Mouse (Mus musculus) liver, embryonic 13.5 days (tissue): Measurements from ENCODE around the gene Mdp1. TPM values are rescaled to one million over a fixed set of nuclear protein-coding genes. Genes with fewer than 3 reads are reported as not detected.

Source experiments
- ATAC-seq: fragments of 200-750 bp; cut with Nextera tagmentation; 2 replicates; pipeline ENCODE4 v1.8.0; 2017; ENCODE audit warnings: low read depth, mild to moderate bottlenecking, moderate number of reproducible peaks, moderate library complexity
- DNase-seq: peaks from one replicate; pipeline ENCODE4 v3.0.0; 2022
- H3K27ac ChIP-seq: fragments of 300-500 bp; sonication (generic); 2 replicates; pipeline ENCODE4 v1.5.1; 2015; ENCODE audit warnings: moderate library complexity, mild to moderate bottlenecking, inconsistent platforms
- H3K27me3 ChIP-seq: fragments of 300-500 bp; sonication (generic); 2 replicates; pipeline ENCODE4 v1.6.1; 2015; ENCODE audit warnings: mild to moderate bottlenecking, inconsistent platforms
- H3K36me3 ChIP-seq: fragments of 300-500 bp; sonication (generic); 2 replicates; pipeline ENCODE4 v1.6.1; 2015; ENCODE audit warnings: mild to moderate bottlenecking, inconsistent platforms
- H3K4me1 ChIP-seq: fragments of 300-500 bp; sonication (generic); replicated peaks from 2 replicates; pipeline ENCODE4 v1.6.1; 2015; ENCODE audit warnings: inconsistent platforms
- H3K4me2 ChIP-seq: fragments of 300-500 bp; sonication (generic); 2 replicates; pipeline ENCODE4 v1.6.1; 2015; ENCODE audit warnings: inconsistent platforms, mild to moderate bottlenecking, moderate library complexity
- H3K4me3 ChIP-seq: fragments of 300-500 bp; sonication (generic); replicated peaks from 2 replicates; pipeline ENCODE4 v1.5.1; 2015; ENCODE audit warnings: mild to moderate bottlenecking, inconsistent platforms
- H3K9ac ChIP-seq: fragments of 300-500 bp; sonication (generic); 2 replicates; pipeline ENCODE4 v1.6.1; 2015; ENCODE audit warnings: mild to moderate bottlenecking, inconsistent platforms
- H3K9me3 ChIP-seq: fragments of 300-500 bp; sonication (generic); replicated peaks from 2 replicates; pipeline ENCODE4 v1.6.1; 2016; ENCODE audit warnings: inconsistent platforms
- WGBS: fragments of 180-500 bp; shearing (Covaris S2); methylation state at CpG from one replicate; pipeline ENCODE4 v1.1.7; 2015; ENCODE audit not compliant: insufficient replicate concordance; 5-methylcytosine and 5-hydroxymethylcytosine counted together
- polyA plus RNA-seq: library from polyadenylated mRNA; unstranded; fragments of >200 nt; fragmentation: Nextera tagmentation; extraction: Ambion mirVana; gene quantifications from 2 replicates; pipeline ENCODE4 v1.2.1, GENCODE M21; 2015

Gene Mdp1
- polyA plus RNA-seq, 1 experiment from 2014 or later: 23.1 TPM

GRCm38 (mm10) chr14:55672741-55673060 is 12.4 kb upstream of the Mdp1 start:
- ATAC-seq: no peak
- no peak for DNase-seq
- 59% methylated on average over 7 of the region's 7 CpGs for WGBS
- peaks cover 47% of the 10 kb centered on the region for H3K4me1 ChIP-seq
- peaks cover 45% of the 10 kb centered on the region for H3K36me3 ChIP-seq
- H3K9ac ChIP-seq: peak overlapping the region; percentile 85
- peak overlapping the region; percentile 86 for H3K4me3 ChIP-seq
- H3K9me3 ChIP-seq: no peaks in the 10 kb centered on the region
- no peaks in the 10 kb centered on the region for H3K27me3 ChIP-seq
- H3K4me2 ChIP-seq: peak overlapping the region; percentile 93
- H3K27ac ChIP-seq: peak overlapping the region; percentile 90

DNA sequence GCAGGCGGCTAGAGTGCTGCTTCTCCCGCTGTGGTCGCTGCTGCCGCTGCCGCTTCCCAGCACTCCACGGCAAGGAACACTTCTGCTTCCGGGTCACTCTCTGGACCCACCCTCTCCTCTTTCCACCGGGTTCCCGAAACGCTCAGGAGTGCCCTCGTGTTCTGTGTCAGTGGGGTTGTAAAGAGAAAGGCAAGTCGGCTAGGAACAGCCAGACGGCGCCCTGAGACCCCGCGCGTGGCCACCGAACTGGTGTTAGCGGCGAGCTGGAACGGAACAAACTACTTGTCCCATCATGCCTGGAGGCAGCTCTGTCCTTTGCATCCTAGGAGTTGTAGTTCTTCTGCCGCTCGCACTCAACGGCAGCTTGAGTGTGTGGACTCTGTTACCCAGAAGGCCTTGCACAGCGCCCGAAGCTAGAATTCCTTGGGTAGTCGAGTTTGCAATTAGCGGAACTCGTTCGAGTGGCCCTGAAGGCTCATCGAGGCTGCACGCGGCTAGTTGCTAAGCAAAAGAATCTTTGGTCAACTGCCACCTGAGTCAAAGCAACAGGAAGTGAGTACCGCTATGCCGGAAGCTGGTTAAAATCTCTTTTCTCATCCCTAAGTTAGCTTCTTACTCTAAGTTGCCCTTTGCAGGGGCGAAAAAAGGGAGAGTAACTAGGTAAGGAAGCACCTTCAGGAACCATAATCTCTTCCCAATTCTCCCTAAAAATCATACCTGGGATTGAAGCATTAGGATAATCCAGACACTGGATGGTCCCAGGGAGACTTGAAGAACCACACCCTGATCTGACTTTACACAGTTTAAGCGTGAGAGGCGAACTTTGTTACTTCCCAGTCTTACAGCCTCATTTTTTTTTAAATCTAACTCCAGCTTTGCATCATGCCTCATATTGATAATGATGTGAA is 11.8 kb upstream of the Mdp1 start, which contains the start of the genes Gmpr2 and Nedd8:
Gmpr2 (plus strand) TSS at position 109 of the 908 bp plus-strand sequence.
Nedd8 (minus strand) TSS at position 292 of the 908 bp plus-strand sequence.
- no peaks in the 10 kb centered on the region for H3K27me3 ChIP-seq
- DNase-seq: peak; percentile 86
- peaks cover 47% of the 10 kb centered on the region for H3K4me1 ChIP-seq
- H3K27ac ChIP-seq: peak within 1 kb of the TSS; percentile 90
- ATAC-seq: peak; percentile 98
- no peaks in the 10 kb centered on the region for H3K9me3 ChIP-seq
- peak within 1 kb of the TSS; percentile 93 for H3K4me2 ChIP-seq
- under 1% methylated on average over 38 of the region's 38 CpGs for WGBS
- peak within 1 kb of the TSS; percentile 86 for H3K4me3 ChIP-seq
- H3K36me3 ChIP-seq: peaks cover 39% of the 10 kb centered on the region
- H3K9ac ChIP-seq: peak within 1 kb of the TSS; percentile 85

DNA sequence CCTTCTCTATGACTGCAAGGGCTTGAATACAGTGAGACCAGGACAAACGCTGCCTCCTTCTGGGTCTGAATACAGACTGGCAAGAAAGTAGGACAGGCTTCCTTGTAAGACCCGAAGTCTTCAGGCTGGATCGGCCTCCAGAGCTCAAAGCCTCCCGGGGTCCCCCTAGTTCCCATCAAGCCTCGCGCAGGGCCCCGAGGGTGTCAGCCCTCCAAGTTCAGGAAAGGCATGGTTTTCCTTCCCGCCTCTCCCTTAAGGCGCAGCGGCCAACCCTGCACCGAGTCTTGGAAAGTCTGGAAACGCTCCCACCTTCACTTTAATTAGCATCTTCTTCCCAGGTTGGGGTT is 11.2 kb upstream of the Mdp1 start:
- WGBS: under 1% methylated on average over 12 of the region's 12 CpGs

GRCm38 (mm10) chr14:55660636-55661035 is 328 bp upstream of the Mdp1 start:
- H3K36me3 ChIP-seq: peaks cover 39% of the 10 kb centered on the region
- peak overlapping the region; percentile 44 for H3K9ac ChIP-seq
- 47% methylated on average over 2 of the region's 2 CpGs for WGBS
- DNase-seq (no peak), ATAC-seq (no peak)
- H3K4me1 ChIP-seq: peaks cover 20% of the 10 kb centered on the region
- H3K9me3 ChIP-seq: no peaks in the 10 kb centered on the region
- peak overlapping the region; percentile 80 for H3K27ac ChIP-seq
- peak overlapping the region; percentile 72 for H3K4me2 ChIP-seq
- H3K27me3 ChIP-seq: no peaks in the 10 kb centered on the region
- peak overlapping the region; percentile 73 for H3K4me3 ChIP-seq

More for the DNA sequence above, 11.2 kb upstream of the Mdp1 start:
- H3K36me3 ChIP-seq: peaks cover 37% of the 10 kb centered on the region
- ATAC-seq: peak; percentile 22
- no peaks in the 10 kb centered on the region for H3K27me3 ChIP-seq
- peak overlapping the region; percentile 93 for H3K4me2 ChIP-seq
- peak overlapping the region; percentile 90 for H3K27ac ChIP-seq
- DNase-seq: no peak
- peaks cover 47% of the 10 kb centered on the region for H3K4me1 ChIP-seq
- peak overlapping the region; percentile 85 for H3K9ac ChIP-seq
- H3K9me3 ChIP-seq: no peaks in the 10 kb centered on the region
- H3K4me3 ChIP-seq: peak overlapping the region; percentile 86

- no peak overlapping the region for H3K27ac ChIP-seq
- no peak overlapping the region for H3K9ac ChIP-seq
- no peaks in the 10 kb centered on the region for H3K27me3 ChIP-seq
- peaks cover 26% of the 10 kb centered on the region for H3K36me3 ChIP-seq
- H3K4me3 ChIP-seq: no peak overlapping the region
- WGBS: 85% methylated on average over 5 of the region's 5 CpGs
- H3K4me2 ChIP-seq: no peak overlapping the region
- DNase-seq: no peak
- ATAC-seq: no peak
- no peaks in the 10 kb centered on the region for H3K9me3 ChIP-seq
- peaks cover 20% of the 10 kb centered on the region for H3K4me1 ChIP-seq
Measured at GRCm38 (mm10) chr14:55658011-55658410, 2.3 kb downstream of the Mdp1 start.

DNA sequence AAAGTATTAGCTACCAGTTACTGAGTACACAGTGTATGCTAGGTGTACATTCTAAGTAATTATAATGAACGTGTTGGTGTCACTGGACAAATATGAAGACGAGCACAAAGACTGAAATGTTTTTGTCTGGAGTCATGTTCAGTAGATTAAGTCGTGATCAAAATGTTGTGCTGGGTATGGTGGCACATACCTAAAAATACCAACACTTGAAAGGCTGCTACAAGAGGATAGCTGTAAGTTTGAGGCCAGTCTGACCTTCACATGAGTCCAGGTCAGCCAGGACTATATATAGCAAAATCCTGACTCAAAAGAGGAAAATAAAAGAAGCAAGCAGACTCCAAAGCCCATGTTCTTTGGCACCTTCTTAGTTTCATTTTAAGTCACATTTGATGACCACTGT is 3.4 kb downstream of the Mdp1 start:
- WGBS: 72% methylated on average over 3 of the region's 3 CpGs
- ATAC-seq: no peak
- no peak overlapping the region for H3K27ac ChIP-seq

GRCm38 (mm10) chr14:55651528-55651927 is 8.8 kb downstream of the Mdp1 start:
- Histone ChIP-seq H3K9ac (no peak overlapping the region), H3K36me3 (peaks cover 3% of the 10 kb centered on the region), H3K4me1 (peaks cover 3% of the 10 kb centered on the region), H3K27me3 (no peaks in the 10 kb centered on the region), H3K9me3 (no peaks in the 10 kb centered on the region), H3K4me2 (no peak overlapping the region), H3K27ac (no peak overlapping the region), H3K4me3 (no peak overlapping the region)
- ATAC-seq: no peak
- DNase-seq: no peak
- 82% methylated on average over 7 of the region's 7 CpGs for WGBS

More for the DNA sequence above, 3.4 kb downstream of the Mdp1 start:
- Histone ChIP-seq H3K36me3 (peaks cover 20% of the 10 kb centered on the region), H3K27me3 (no peaks in the 10 kb centered on the region), H3K4me1 (peaks cover 20% of the 10 kb centered on the region), H3K4me3 (no peak overlapping the region), H3K9ac (no peak overlapping the region), H3K4me2 (no peak overlapping the region), H3K9me3 (no peaks in the 10 kb centered on the region)
- no peak for DNase-seq

GRCm38 (mm10) chr14:55649884-55650283 is 10.4 kb downstream of the Mdp1 start, which contains the start of gene Tssk4:
Tssk4 (plus strand) TSS chr14:55650184.
- Histone ChIP-seq H3K9ac (no peak within 1 kb of the TSS), H3K27me3 (no peaks in the 10 kb centered on the region), H3K36me3 (peaks cover 8% of the 10 kb centered on the region), H3K27ac (no peak within 1 kb of the TSS), H3K4me1 (peaks cover 17% of the 10 kb centered on the region), H3K4me3 (no peak within 1 kb of the TSS), H3K9me3 (no peaks in the 10 kb centered on the region), H3K4me2 (no peak within 1 kb of the TSS)
- no peak for DNase-seq
- no peak for ATAC-seq
- WGBS: 87% methylated on average over 2 of the region's 2 CpGs

DNA sequence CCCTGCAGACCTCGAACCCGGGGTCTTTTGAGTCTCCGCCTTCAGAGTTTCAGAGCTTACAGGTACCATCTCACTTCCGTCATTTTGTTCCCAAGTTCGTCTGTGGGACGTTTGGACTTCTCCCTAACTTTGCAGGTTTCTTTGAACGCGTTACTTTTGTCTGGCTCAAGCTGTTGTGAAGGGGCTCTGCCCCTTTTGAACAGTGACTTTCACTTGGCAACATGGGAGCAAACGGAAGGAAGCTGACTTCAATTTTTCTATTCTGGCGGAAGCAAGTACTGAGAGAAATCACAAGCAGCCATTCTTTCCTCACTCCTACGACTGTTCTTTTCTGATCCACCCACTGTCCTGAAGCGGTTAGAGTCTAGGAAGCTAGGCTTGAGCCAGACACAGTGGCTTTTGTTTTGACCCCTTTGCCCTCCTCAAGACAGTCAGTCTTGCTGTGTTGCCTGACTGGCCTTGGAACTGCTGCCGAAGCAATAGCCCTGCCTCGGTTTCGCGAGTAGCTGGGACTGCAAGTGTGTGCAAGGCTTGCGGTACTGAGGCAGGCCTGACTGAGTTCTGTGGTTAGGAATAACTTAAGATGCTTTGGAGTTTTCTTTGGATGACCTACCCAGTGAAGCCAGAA is 15.9 kb downstream of the Mdp1 start:
- Histone ChIP-seq H3K36me3 (peaks cover 33% of the 10 kb centered on the region), H3K27ac (peak overlapping the region; percentile 90), H3K4me2 (peak overlapping the region; percentile 88), H3K9ac (peak overlapping the region; percentile 97), H3K4me1 (peaks cover 53% of the 10 kb centered on the region), H3K4me3 (peak overlapping the region; percentile 86), H3K27me3 (no peaks in the 10 kb centered on the region), H3K9me3 (no peaks in the 10 kb centered on the region)
- ATAC-seq (no peak), DNase-seq (no peak)
- 23% methylated on average over 17 of the region's 17 CpGs for WGBS

- peaks cover 53% of the 10 kb centered on the region for H3K4me1 ChIP-seq
- H3K4me3 ChIP-seq: peak within 1 kb of the TSS; percentile 86
- peak within 1 kb of the TSS; percentile 90 for H3K27ac ChIP-seq
- ATAC-seq (peak; percentile 87), DNase-seq (peak; percentile 83)
- peak within 1 kb of the TSS; percentile 97 for H3K9ac ChIP-seq
- H3K36me3 ChIP-seq: peaks cover 44% of the 10 kb centered on the region
- peak within 1 kb of the TSS; percentile 88 for H3K4me2 ChIP-seq
- WGBS: under 1% methylated on average over 89 of the region's 89 CpGs
- no peaks in the 10 kb centered on the region for H3K27me3 ChIP-seq
- H3K9me3 ChIP-seq: no peaks in the 10 kb centered on the region
Measured at GRCm38 (mm10) chr14:55643060-55643907, 17.0 kb downstream of the Mdp1 start, which contains the start of gene Tm9sf1. Tm9sf1 (minus strand) TSS chr14:55643806.

DNA sequence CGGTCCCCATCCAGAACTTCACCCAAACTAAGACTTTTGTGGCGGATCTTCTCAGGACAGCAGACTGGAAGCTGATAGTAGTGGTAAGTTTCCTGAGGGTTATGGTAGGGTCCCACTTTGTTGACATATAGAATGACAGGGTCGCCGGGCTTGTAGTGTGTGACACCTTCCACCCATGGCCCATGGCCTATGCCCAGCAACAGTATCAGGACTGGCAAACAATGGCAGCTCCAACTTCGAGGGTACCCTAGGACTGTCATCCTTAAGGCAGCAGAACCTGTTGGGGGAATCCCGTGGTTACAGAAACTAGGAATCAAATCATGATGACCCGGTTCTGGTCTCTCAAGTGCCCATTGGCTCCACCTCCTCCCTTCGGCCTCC is 17.6 kb downstream of the Mdp1 start:
- Histone ChIP-seq H3K9me3 (no peaks in the 10 kb centered on the region), H3K9ac (peak overlapping the region; percentile 97), H3K4me1 (peaks cover 53% of the 10 kb centered on the region), H3K27me3 (no peaks in the 10 kb centered on the region), H3K4me2 (peak overlapping the region; percentile 88), H3K4me3 (peak overlapping the region; percentile 86), H3K36me3 (peaks cover 50% of the 10 kb centered on the region), H3K27ac (peak overlapping the region; percentile 90)
- DNase-seq (no peak), ATAC-seq (peak; percentile 11; the same call in 1 of the 2 replicates)
- 16% methylated on average over 8 of the region's 8 CpGs for WGBS
